Mouse (Mus musculus) heart, adult 8-10 months (tissue): ENCODE measurements around the gene Slc1a3. TPM values are rescaled to one million over a fixed set of nuclear protein-coding genes. Genes with fewer than 3 reads are reported as not detected.
A peak's percentile ranks its signal among the peaks of the same experiment; 100 is the strongest.

Source experiments
- DNase-seq: peaks from one replicate; pipeline ENCODE4 v3.0.0; 2022; ENCODE audit warnings: low spot score
- total RNA-seq, 4 experiments: library from RNA; stranded (reverse); gene quantifications; 2 replicates each; pipeline ENCODE4 v1.2.4; 2022

Gene Slc1a3
- total RNA-seq, 4 experiments from 2014 or later: 1.4 to 1.8 (median 1.7) TPM

GRCm38 (mm10) chr15:8615511-8616224, 94.9 kb downstream of the Slc1a3 start:
- peak; percentile 26 for DNase-seq

- DNase-seq: no peak
These were observed 95.9 kb downstream of the Slc1a3 start for GRCm38 (mm10) chr15:8614701-8615100.

- no peak for DNase-seq
These were observed 104.9 kb downstream of the Slc1a3 start for GRCm38 (mm10) chr15:8605538-8606188.

GRCm38 (mm10) chr15:8602362-8602761, 108.2 kb downstream of the Slc1a3 start:
- no peak for DNase-seq

GRCm38 (mm10) chr15:8601312-8602146, 109.0 kb downstream of the Slc1a3 start:
- DNase-seq: no peak

GRCm38 (mm10) chr15:8596375-8596900, 114.1 kb downstream of the Slc1a3 start:
- DNase-seq: no peak

- DNase-seq: no peak
These were observed 115.3 kb downstream of the Slc1a3 start for GRCm38 (mm10) chr15:8595226-8595625.

GRCm38 (mm10) chr15:8589503-8590116, 121.0 kb downstream of the Slc1a3 start:
- peak; percentile 68 for DNase-seq

- DNase-seq: no peak
These were observed 122.5 kb downstream of the Slc1a3 start for GRCm38 (mm10) chr15:8588065-8588464.

GRCm38 (mm10) chr15:8586822-8587281, 123.7 kb downstream of the Slc1a3 start:
- DNase-seq: no peak

Other genes starting within 250 kb of the Slc1a3 start
- gene Gm2310, start 190.8 kb downstream of the Slc1a3 start, total RNA-seq: not detected